Mouse (Mus musculus) fibroblast of lung, adult 2 months (primary cell): ENCODE data around the gene Tmem50b.

Experiments used
- DNase-seq: peaks from one replicate; pipeline ENCODE4 v3.0.0-alpha.2; 2011; ENCODE audit warnings: low read depth

Tmem50b gene

GRCm38 (mm10) chr16:91609501-91610245 lies 12.1 kb upstream of the Tmem50b start:
- DNase-seq: peak; percentile 64

DNA sequence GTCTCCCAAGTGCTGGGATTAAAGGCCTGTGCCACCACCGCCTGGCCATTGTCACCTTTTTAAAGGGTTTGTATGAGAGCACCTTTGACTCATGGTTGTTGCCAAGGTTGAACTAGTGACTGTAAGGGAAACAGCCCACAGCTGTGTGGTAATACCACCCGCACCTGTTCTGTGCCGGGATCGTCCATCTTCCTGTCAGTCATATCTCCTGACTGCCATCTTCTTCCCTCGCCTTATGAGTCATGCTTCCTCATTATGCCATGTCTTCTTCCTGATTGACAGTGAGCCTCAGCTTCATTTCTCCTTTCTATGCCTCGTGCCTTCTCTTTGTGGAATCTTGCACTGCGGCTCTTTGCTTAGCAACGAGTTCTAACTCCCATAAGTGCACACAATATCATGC lies 9.4 kb upstream of the Tmem50b start:
- no peak for DNase-seq

DNA sequence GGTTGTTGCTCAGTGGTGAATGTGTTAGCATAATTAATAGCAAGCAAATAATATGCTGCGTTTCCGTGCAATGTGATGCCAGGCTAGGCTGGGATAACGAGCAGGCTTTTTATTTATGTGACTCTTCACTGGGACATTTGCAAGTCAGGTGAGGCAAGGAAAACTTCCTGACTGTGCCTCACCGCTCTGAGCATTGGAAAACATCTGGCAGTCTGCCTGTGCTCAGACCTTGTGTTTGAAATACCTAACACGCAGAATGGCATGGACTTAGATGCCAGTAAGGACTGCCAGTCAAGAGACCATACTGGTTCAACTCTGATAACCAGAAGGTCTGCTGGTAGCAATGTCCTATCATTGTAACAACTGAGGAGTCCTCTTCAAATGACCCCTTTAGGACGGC lies 7.6 kb upstream of the Tmem50b start:
- DNase-seq: no peak

DNA sequence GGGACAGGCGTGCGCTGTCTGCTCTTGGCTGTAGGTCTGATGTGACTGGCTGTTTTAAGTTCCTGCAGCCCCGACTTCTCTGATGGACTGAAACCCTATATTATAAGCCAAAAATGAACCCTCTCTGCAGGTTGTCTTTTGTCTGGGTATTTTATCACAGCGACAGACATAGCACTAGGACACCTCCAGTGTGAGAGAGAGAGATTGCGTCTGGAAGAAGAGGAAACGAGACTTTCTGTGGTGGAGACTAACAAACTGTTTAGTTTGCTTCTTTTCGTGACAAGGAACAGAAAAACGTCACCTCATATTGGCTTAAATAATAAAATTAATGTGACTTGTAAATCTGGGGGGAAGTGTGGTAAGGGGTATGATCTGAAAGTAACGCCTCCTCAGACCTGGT lies 4.1 kb upstream of the Tmem50b start:
- DNase-seq: no peak

DNA sequence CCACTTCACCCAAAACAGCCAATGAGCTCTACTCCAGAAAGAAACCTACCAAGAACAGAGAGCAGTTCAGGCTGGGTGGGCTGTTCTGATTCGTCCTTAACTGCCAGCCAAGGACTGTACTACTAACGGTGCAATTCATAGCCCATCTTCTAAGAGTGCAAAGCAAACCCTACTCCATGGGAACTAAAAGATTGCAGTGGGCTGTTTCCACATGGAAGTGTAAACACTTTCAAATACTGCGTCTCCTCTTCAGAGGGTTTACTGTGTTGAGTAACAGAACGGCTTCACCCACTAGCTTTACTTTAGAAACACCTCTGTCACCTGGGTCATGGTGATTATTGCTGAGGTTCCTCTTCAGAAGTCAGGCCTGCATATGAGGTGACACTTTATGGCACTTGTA lies 3.5 kb upstream of the Tmem50b start:
- DNase-seq: no peak

- DNase-seq: no peak
Observed at GRCm38 (mm10) chr16:91599242-91599641, 1.6 kb upstream of the Tmem50b start.

- no peak for DNase-seq
Observed at GRCm38 (mm10) chr16:91596779-91597671, 575 bp downstream of the Tmem50b start.

GRCm38 (mm10) chr16:91596397-91596778 lies 1.2 kb downstream of the Tmem50b start:
- no peak for DNase-seq

DNA sequence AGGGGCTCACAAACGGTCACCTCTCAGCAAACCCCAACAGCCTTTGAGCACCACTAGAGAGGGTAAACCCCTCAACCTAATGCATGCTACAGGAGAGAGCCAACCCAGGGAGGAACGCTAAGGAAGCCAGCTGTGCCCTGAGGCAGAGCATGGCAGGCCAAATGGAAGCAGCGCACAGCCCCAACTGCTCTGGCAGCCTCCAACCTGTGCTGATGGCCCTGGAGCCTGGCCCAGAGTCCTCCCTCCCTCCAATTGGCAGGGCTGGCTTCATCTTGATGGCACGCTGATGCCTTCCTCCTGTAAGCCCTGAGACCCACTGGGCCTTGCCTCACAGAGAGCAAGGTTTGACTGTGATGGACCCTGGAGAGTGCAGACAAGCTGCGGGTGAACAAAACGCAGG lies 2.5 kb downstream of the Tmem50b start:
- DNase-seq: no peak

DNA sequence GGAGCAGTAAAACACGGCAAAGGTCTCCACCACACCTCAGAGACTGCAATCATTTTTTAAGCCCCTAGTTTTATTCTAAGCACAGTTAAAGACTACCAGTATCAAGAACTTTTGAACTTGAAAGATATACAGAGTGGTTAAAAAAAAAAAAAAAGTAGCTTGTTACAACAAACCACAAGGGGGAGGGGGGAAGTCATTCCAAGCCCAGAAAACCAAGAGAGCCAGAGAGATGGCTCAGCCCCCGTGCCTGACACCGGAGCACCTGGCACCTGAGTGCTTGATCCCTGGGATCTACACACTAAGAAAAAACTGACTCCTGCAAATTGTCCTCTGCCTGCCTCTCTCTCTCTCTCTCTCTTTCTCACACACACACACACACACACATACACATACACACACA lies 4.3 kb downstream of the Tmem50b start:
- DNase-seq: no peak

DNA sequence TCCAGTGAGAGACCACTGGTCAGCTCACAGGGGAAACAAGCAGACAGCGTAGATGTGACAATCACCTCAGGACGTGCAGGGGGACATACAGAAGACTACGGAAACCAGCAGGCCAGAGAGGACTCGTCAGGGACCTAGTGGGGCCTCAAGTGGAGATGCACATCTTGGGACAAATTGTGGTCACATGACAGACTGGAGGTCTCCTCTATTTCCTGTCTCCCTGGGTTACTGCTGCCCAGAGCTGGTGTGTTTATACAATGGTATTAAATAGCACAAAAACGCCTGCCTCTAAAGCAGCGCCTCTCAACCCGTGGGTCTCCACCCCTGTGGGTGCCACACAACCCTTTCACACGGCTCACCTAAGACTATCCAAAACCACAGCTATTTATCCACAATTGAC lies 5.4 kb downstream of the Tmem50b start:
- DNase-seq: no peak

DNA sequence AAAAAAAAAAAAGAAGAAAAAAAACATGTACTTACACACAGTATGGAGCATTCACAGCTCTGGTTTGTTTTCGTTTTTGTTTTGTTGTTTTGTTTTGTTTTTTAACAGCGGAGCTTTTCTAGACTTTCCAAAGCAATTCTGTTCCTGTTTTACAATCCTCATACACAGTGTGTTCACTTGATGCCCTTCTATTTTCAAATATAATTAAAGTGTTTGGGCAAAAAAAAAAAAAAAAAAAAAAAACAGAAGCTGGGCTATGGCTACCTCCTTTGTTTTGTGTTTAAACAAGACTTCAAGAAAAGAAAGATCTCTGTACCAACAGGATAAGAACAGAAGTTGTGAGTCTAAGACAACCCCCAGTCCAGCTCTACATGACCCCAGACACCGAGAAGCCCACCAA lies 8.9 kb downstream of the Tmem50b start:
- no peak for DNase-seq

GRCm38 (mm10) chr16:91587730-91588453 lies 9.7 kb downstream of the Tmem50b start:
- DNase-seq: no peak

DNA sequence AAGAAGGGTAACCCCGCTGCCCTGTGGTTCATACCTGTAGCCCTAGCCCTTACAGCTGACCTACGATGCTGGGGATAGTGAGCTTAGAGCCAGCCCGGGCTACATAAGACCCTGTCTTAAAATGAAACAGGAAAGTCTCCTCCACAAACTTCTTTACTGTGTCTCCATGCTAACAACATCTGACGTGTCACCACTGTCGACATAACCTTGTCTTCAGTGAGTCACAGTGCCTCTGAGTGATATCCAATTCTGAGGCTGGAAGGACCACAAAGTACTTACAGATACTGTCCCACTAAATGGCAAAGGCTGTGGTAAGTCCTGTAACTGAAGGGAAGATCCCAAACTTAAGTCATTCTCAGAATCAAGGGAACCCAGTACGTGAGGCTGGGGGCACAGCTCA lies 11.4 kb downstream of the Tmem50b start:
- no peak for DNase-seq

DNA sequence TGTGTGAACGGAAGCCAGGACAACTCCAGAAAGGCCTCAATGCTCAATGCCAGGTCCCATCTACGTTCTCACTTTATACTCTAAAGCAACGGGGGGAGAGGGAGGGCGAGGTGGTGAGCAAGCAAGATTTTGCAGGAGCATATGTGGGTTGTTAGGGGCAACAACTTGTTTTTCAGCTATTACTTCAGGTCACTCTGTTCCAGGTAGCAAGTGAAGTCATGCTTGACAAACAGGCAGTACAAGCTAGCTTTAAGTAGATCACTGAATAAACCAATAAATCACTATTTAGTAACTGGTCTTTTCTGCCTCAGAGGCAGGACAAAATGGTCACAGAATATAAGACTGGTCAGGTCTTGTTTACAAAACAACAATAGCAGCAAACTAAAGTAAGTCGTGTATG lies 12.0 kb downstream of the Tmem50b start:
- no peak for DNase-seq

- no peak for DNase-seq
Observed at GRCm38 (mm10) chr16:91582307-91582706, 15.3 kb downstream of the Tmem50b start.

GRCm38 (mm10) chr16:91578980-91579720 lies 18.4 kb downstream of the Tmem50b start:
- DNase-seq: no peak

DNA sequence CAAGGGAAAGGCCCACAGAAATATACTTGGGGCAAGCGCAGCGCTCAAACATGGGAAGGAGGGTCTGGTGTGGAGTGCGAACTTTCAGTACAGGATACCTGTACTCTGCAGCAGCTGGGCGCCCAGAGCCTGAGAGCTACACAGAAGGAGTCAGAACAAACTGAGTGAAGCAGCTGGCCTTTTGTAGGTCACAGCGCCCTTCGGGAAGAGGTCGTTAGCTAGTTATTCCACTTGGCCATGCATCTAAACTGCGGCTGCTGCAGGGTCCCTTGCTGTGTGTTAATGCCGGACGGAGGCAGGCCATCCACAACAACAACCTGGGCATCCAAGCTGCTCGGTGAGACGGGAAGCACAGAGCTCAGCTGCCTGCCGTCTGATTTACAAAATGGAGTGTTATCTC lies 22.4 kb downstream of the Tmem50b start:
- no peak for DNase-seq

GRCm38 (mm10) chr16:91571105-91571504 lies 26.5 kb downstream of the Tmem50b start:
- DNase-seq: no peak

GRCm38 (mm10) chr16:91568960-91569359 lies 28.6 kb downstream of the Tmem50b start:
- DNase-seq: no peak

- no peak for DNase-seq
Observed at GRCm38 (mm10) chr16:91566002-91566401, 31.6 kb downstream of the Tmem50b start.
